Mouse (Mus musculus) cortical plate, adult 2 months (tissue): ENCODE data around the gene Tep1.
"Not testable (repeated sequence)": the region's sequence is repeated elsewhere in the genome, so short reads cannot be mapped to it uniquely, and the experiment has no call there.

Source experiments
- CTCF ChIP-seq: fragments of 200-500 bp; IDR thresholded peaks from 2 replicates; pipeline ENCODE4 v1.5.1; 2011; ENCODE audit warnings: mild to moderate bottlenecking, control low read depth, low read length; ENCODE audit not compliant: insufficient read depth; ENCODE audit errors: extremely low read depth
- POLR2A ChIP-seq: fragments of 200-500 bp; IDR thresholded peaks from 2 replicates; pipeline ENCODE4 v1.6.1; 2011; ENCODE audit warnings: mild to moderate bottlenecking, low read length, control low read depth; ENCODE audit not compliant: insufficient read depth; ENCODE audit errors: extremely low read depth

GRCm38 (mm10) chr14:50865005-50865404 is 5.4 kb downstream of the Tep1 start:
- not testable (repeated sequence) for TF ChIP-seq CTCF, POLR2A
